Mouse (Mus musculus): ENCODE data around the gene Atp6v0c. TPM values are rescaled to one million over a fixed set of nuclear protein-coding genes. Genes with fewer than 3 reads are reported as not detected.

Gene Atp6v0c
- total and polyA plus RNA-seq, 3 experiments, result 58.4 to 515 (median 125) TPM

DNA sequence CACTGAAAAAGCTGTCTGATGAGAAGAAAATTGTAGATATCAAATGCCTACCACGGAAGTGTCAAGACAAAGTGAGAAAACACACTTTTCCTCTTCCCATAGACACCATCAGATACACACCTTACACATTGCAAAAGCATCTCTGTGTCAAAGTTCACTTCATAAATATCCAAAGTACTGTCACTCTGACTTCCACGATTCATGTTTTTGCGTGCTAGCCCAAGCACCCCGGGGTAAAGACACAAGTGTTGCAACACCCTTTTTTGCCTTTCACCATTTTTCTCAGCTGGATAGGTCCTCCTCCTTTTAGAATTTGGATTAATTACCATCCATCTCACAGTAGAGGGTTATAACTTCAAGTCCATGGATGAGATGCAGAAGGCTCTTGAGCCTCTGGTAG, 29.5 kb downstream of the Atp6v0c start:
- H3K79me2 ChIP-seq (ENCODE audit: control insufficient read depth, insufficient read depth, low read length, poor library complexity), result peaks cover 37% of the 10 kb centered on the region
- no peaks in the 10 kb centered on the region for H3K9me3 ChIP-seq (replicated peaks; ENCODE audit: insufficient read depth, low read length)
- TF ChIP-seq TCF12 (IDR thresholded peaks at IDR 0.05; ENCODE audit: low read depth, low read length) (no peak), TBP (IDR thresholded peaks at IDR 0.05; ENCODE audit: low read depth, low read length) (no peak), POLR2AphosphoS5 (IDR thresholded peaks at IDR 0.05; ENCODE audit: borderline replicate concordance, low read depth, low read length) (no peak), SMC3 (IDR thresholded peaks at IDR 0.05; ENCODE audit: low read depth, low read length) (no peak), POLR2A (IDR thresholded peaks at IDR 0.05; ENCODE audit: control insufficient read depth in 1 of 2, insufficient read depth in 1 of 2, low read depth in 1 of 2, low read length in 2 of 2, poor library complexity in 1 of 2) (no peak), MXI1 (IDR thresholded peaks at IDR 0.05; ENCODE audit: low read depth, low read length) (no peak), MAFK (IDR thresholded peaks at IDR 0.05; ENCODE audit: borderline replicate concordance, low read depth, low read length) (no peak), HCFC1 (IDR thresholded peaks at IDR 0.05; ENCODE audit: low read depth, low read length) (no peak), ZNF384 (IDR thresholded peaks at IDR 0.05; ENCODE audit: low read depth, low read length) (no peak), GATA1 (IDR thresholded peaks at IDR 0.05; ENCODE audit: low read depth, low read length) (no peak)
- peak overlapping the region; percentile 94 to 100; a peak in 2 of 4 replicates for H3K4me3 ChIP-seq (ENCODE audit: control insufficient read depth in 1 of 2, insufficient read depth in 1 of 2, low read depth in 2 of 2, low read length in 2 of 2)
- peaks cover 9 to 16% of the 10 kb centered on the region in 2 experiments for H3K4me1 ChIP-seq (ENCODE audit: control insufficient read depth in 1 of 2, insufficient read depth in 2 of 2, low read length in 2 of 2)
- no peak overlapping the region for H3K27ac ChIP-seq (ENCODE audit: control insufficient read depth, low read depth, low read length)
- peaks cover 0 to 16% of the 10 kb centered on the region in 2 experiments; a peak in 2 of 4 replicates for H3K36me3 ChIP-seq (ENCODE audit: control insufficient read depth in 1 of 2, insufficient read depth in 2 of 2, low read length in 2 of 2)
- H3K9ac ChIP-seq (ENCODE audit: control insufficient read depth, low read depth, low read length, poor library complexity, severe bottlenecking), result peak overlapping the region; percentile 65
- H3K27me3 ChIP-seq (ENCODE audit: control insufficient read depth in 1 of 2, insufficient read depth in 2 of 2, low read length in 2 of 2), result no peaks in the 10 kb centered on the region
- DNase-seq (ENCODE audit: low read depth, low spot score), result no peak

DNA sequence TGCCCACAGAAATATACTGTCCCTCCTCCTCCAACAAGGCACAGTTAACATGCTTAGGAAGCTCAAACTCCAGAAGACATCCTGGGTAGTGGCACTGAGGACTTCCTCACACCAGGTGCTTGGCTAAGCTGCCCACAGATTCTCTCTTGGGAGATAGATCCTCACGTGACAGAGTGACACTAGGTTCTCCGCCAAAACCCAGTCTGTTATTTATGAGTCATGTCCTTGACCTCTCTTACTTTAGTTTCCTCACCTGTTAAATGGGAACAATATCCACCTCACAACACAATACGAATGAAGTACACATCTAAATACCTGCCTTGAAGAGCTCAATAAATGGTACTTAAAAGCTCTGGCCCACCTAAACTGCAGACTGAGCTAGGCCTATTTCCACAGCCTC, 30.2 kb downstream of the Atp6v0c start:
- H3K27ac ChIP-seq (ENCODE audit: control insufficient read depth, low read depth, low read length), result no peak overlapping the region
- H3K27me3 ChIP-seq (ENCODE audit: control insufficient read depth in 1 of 2, insufficient read depth in 2 of 2, low read length in 2 of 2), result no peaks in the 10 kb centered on the region
- H3K9me3 ChIP-seq (replicated peaks; ENCODE audit: insufficient read depth, low read length), result no peaks in the 10 kb centered on the region
- no peak for TF ChIP-seq POLR2AphosphoS5 (IDR thresholded peaks at IDR 0.05; ENCODE audit: borderline replicate concordance, low read depth, low read length)
- no peak for TF ChIP-seq MEF2A (IDR thresholded peaks at IDR 0.05; ENCODE audit: extremely low read depth, insufficient replicate concordance, low read depth, low read length, poor library complexity, severe bottlenecking)
- TF ChIP-seq POLR2AphosphoS2 (IDR thresholded peaks at IDR 0.05; ENCODE audit: low read length), result no peak
- TF ChIP-seq UBTF (IDR thresholded peaks at IDR 0.05; ENCODE audit: borderline replicate concordance, insufficient read depth, low read depth, low read length), result no peak
- no peak for TF ChIP-seq TBP (IDR thresholded peaks at IDR 0.05; ENCODE audit: low read depth, low read length)
- no peak for TF ChIP-seq BHLHE40 (IDR thresholded peaks at IDR 0.05; ENCODE audit: borderline replicate concordance, low read depth, low read length)
- no peak for TF ChIP-seq RAD21 (IDR thresholded peaks at IDR 0.05; ENCODE audit: low read depth, low read length)
- TF ChIP-seq MYC (IDR thresholded peaks at IDR 0.05; ENCODE audit: low read depth, low read length), result no peak
- TF ChIP-seq E2F4 (IDR thresholded peaks at IDR 0.05; ENCODE audit: borderline replicate concordance, low read depth, low read length), result no peak
- H3K79me2 ChIP-seq (ENCODE audit: control insufficient read depth, insufficient read depth, low read length, poor library complexity), result peaks cover 43% of the 10 kb centered on the region
- H3K4me1 ChIP-seq (ENCODE audit: control insufficient read depth in 1 of 2, insufficient read depth in 2 of 2, low read length in 2 of 2), result peaks cover 10 to 19% of the 10 kb centered on the region in 2 experiments
- H3K4me3 ChIP-seq (ENCODE audit: control insufficient read depth in 1 of 2, insufficient read depth in 1 of 2, low read depth in 2 of 2, low read length in 2 of 2), result no peak overlapping the region
- peaks cover 0 to 23% of the 10 kb centered on the region in 2 experiments; a peak in 2 of 4 replicates for H3K36me3 ChIP-seq (ENCODE audit: control insufficient read depth in 1 of 2, insufficient read depth in 2 of 2, low read length in 2 of 2)
- DNase-seq (ENCODE audit: low read depth, low spot score), result no peak
- H3K9ac ChIP-seq (ENCODE audit: control insufficient read depth, low read depth, low read length, poor library complexity, severe bottlenecking), result no peak overlapping the region

Data from MEL (cell line).